Mouse (Mus musculus) adrenal gland, adult 18-20 months (tissue): Measurements from ENCODE around the gene Rgs7bp. TPM values are rescaled to one million over a fixed set of nuclear protein-coding genes. Genes with fewer than 3 reads are reported as not detected.
"Not testable (repeated sequence)": the region's sequence is repeated elsewhere in the genome, so short reads cannot be mapped to it uniquely, and the experiment has no call there.

Experiments used
- DNase-seq, 2 experiments: peaks; one replicate each; pipeline ENCODE4 v3.0.0; 2021 to 2022; ENCODE audit warnings: low spot score in 2 of 2
- total RNA-seq, 2 experiments: library from RNA; stranded (reverse); gene quantifications; 1 replicate in 1 of 2; 2 replicates in 1 of 2; pipeline ENCODE4 v1.2.3; 2021

The Rgs7bp gene
- total RNA-seq, 2 experiments from 2014 or later: 1.3 to 2.2 TPM

DNA sequence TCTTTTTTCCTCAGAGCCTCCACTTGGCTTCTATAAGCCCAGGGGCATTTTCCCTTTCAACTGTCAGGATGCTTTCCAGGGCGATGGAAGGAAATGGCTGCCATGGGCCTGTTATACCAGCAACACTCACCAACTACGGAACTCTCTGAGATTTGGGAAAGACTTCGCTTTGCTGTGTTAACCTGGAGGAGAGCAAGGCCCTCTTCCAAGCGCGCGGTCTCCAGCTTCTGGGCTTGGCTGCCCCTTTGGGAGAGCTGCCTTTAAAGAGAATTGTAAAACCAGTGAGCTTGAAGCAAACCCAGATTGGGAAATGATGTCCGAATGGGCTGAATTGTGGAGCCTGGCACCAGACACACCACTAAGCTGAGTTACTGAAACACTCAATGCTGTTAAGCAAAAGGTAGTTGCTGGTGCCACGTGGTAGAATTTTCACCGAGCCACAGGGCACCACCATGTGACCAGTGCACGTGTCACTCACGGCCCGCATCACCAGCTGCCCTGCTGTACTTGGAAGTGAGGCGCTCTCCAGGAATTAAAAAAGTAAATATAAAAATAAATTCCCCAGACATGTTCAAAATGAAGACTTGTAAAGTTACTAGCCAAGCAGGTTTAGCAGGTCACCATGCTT lies 115.7 kb downstream of the Rgs7bp start:
- DNase-seq: no peak

DNA sequence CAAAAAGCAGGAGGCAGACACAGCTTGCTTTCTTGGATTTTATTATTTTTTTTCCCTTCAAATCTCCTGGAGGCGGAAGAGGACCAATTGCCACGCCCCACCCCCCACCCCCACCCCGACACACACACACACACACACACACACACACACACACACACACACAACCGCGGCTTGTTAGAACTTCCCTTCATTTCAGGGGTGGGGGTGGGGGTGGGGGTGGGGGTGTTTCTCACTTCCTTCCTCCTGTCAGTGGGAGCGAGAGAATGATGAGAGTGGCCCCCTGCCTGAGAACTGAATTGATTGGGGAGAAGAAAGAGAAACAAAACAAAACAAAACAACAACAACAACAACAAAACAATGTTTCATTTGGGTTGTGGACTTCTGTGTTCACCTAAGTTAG lies 117.0 kb downstream of the Rgs7bp start:
- no peak for DNase-seq

DNA sequence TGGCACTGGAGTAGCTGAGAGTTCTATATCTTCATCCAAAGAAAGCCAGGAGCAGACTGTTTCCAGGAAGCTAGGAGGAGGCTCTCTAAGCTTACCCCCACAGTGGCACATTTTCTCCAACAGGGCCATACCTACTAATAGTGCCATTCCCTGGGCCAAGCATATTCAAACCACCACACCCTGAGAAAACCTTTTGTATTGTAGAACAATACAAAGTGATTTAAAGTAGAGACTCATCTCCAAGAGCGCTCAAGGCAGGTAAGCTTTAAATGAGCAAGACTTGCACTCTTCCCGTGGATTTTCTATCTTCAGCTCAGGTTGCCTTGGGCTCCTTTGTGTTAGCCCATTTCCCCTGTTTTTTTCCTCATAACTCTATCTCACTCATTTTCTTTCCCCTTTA lies 118.1 kb downstream of the Rgs7bp start:
- DNase-seq: no peak

DNA sequence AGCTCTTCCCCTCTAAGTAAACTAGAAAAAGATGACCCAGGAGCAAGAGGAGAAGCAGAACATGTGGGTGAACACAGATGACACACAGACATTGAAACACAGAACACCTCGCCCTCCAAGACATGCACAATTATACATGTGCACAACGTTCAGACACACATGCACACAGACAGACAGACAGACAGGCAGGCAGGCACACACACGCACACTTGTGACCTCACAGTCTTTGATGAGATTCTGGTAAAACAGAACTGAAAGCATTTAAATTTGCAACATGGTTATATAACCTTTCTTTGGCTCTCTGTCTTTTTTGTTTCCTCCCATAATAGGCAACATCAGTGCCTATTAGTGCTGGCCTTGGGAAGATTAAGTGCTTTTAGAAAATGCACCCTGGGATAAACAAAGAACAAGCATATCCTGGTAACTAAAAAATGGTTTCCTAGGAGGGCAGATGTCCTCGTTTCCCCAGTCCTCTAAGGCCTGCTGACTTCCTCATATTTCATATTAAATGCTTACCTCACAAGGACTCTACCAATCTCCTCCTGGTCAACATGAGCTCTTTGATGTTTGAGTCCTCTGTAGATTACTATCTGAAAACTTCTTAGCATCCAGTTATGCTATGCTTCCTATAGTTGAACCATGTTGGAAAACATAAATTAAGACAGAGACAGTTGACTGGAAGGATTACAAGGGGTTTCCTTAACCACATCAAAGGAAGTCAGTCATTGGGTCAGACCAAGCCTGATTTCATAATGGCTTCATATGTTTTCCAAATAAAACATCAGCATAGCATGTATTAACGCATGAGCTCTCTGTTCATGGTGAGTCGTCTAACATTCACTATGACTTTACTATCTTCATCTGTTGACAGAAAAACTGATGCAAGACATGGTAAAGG lies 122.8 kb downstream of the Rgs7bp start:
- no peak for DNase-seq

DNA sequence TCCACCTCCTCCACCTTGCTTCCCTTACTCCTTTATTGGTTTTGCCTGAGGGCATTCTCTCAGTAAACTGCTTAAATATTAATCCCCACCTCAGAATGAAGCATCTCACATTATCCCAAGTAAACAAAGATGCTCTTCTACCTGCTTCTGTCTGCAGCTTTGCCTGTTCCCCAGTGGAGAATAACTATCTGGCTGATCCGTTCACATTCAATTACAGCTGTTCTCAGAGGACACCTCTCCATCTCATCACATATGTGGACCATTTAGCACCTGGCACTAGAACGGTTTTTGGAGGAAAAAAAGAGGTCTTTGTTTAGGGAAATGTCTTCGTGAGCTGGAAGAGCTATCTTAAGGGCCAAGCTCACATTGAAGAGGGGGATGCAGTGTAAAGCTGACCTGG lies 123.9 kb downstream of the Rgs7bp start:
- no peak for DNase-seq

DNA sequence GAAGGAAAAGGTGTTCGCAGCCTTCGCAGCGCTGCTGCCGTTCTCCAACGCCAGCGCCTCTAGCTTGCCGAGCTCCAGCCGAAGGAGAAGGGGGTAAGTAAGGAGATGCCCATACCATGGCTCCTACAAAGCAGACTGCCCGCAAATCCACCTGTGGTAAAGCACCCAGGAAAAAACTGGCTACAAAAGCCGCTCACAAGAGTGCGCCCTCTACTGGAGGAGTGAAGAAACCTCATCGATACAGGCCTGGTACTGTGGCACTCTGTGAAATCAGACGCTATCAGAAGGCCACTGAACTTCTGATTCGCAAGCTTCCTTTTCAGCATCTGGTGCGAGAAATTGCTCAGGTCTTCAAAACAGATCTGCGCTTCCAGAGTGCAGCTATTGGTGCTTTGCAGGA lies 136.1 kb downstream of the Rgs7bp start:
- DNase-seq: no peak

DNA sequence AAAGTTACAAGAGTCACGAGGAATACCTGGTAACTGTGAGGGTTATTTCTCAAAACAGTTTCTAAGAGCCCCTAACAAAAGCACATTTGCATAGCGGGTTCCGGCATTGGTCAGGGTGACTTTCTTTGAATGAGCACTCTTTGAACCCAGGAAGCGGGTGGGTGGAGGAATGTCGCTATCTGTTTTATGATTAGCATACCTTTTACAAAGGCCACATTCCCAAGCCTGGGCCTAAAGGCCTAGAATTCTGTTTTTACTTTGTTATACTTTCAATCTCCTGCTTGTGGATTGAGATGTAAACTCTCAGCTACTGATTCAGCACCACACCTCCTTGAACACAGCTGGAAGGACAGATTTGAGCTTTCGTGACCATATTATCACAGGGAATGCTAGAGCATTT lies 138.0 kb downstream of the Rgs7bp start:
- DNase-seq: not testable (repeated sequence)

DNA sequence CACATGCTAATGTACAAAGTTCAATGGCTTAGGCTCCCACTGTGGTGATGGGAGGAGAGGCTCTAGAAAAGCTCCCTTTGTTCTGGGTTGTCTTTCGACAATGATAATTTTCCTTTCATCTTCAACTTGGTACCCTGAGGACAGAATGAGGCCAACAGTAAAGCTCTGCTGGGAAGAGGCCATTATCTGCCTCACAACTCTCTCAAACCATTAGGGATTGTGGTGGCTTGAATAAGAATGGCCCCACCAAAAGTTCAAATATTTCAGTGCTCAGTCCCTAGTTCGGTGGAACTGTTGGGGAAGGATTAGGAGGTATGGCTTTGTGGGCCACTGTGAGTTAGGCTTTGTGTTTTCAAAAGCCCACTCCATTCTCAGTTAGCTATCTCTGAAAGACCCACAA lies 138.6 kb downstream of the Rgs7bp start:
- DNase-seq: no peak

DNA sequence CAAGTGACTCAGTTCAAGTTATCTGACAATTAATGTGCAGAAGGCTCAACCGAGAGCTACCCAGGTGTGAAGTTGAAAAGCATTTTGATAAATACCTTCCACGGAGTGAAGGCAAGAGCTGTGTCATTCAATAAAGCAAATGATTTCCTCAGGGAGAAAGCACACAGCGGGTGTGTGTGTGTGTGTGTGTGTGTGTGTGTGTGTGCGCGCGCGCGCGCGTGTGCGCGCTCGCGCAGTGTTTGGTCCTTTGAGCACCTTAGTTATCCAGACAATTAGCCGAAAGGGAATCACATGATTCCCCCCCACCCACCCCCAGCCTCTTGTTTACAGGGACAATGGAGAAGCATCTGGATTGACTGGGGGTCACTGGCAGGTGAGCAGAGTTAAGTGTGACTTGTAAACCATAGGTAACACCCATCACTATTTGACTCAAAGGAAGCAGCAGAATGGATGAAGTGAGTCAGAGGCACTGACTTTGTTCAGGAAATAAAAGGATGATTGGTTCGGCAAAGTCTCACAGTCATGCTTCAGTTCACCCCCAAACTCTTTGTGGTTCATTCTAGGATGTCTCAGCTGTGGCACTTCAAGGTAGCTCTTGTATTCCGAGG lies 140.3 kb downstream of the Rgs7bp start:
- no peak for DNase-seq

DNA sequence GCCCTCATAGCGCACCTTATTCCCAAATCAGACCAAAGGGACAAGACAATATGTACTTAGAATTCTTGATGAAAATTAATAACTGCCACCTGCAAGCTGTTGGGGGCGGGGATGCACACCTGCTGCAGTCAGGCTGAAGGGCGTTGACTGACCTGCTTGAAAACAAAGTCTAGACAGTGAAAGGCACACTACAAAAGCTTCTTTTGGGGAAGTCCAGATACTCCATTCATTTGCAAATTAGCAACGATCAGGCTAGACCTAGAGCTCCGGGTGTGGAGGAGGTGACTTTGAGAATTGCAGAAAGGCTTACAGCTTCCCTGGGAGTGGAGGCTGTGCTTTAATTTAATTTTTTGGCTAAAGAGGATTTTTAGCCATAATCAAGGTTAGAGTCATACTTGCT lies 143.1 kb downstream of the Rgs7bp start:
- not testable (repeated sequence) for DNase-seq

DNA sequence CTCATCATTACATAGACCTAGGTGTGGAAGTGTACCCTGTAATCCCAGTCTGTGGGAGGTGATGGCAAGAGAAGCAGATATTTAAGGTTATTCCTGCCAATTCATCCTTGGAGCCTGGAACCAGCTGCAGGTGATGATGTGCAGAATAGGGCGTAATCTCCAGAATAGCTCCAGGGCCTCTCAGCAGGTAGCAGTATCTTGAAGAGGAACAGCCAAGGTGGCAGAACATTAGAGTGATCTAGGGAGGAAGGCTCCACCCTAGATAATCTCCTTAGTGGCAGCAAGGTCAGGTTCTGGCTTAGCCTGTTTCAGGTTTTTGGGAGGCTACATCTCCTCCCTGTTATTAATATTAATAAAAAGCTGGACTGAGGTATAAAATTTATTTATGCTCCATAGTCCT lies 143.7 kb downstream of the Rgs7bp start:
- not testable (repeated sequence) for DNase-seq

DNA sequence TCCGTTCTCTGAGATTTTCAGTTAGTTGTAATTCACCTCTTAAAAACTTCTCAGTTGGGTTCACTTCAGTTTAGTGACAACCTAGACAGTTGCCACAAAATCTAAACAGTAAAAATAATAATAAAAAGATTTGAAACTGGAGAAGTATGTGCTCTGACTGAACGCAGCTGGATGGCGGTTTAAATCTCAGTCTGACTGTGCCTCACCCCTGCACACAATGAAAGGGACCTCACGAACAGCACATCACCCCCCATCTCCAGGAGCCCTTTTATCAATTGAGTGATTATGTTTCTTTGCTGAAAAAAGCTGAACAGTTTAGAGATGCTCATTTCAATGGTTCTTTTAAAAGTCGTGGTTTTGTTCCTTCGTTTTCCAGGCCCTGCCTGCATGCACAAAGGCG lies 146.0 kb downstream of the Rgs7bp start:
- no peak for DNase-seq

Other genes starting within 250 kb of the Rgs7bp start
- 10 to 100 TPM; 11.6 to 13.0 TPM for gene Cwc27, start 237.8 kb downstream of the Rgs7bp start, total RNA-seq
- not detected for gene Shisal2b, start 191.0 kb downstream of the Rgs7bp start, total RNA-seq
- gene 4933425L06Rik, start 27.2 kb upstream of the Rgs7bp start, total RNA-seq: not detected
- gene Rnf180, start 239.9 kb upstream of the Rgs7bp start, total RNA-seq: 10 to 100 TPM in 1 of 2 experiments, 1 to 10 TPM in 1; 6.5 to 18.4 TPM